In the genomic region with DNA sequence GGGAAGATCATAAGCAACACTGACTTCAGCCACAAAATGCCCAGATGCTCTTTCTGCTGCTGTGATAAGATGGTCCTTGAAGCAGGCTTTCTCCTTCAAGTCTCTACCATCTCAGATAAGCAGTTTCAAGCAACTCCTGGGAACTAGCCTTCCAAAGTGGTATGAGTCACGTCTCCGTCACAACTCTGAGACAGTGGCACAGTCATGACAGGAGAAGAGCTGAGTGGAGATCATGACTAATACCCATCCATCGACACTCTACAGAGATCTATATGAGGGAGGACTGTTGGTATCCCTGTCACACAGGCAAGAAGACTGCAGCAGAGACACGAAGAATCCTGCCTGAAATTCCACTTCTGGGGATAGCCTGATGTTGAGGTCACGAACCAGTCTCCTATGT, we compare ENCODE assay signal across 23 mouse cellular contexts.
A peak's percentile ranks its signal among the peaks of the same experiment; 100 is the strongest.
DNase-seq lines count a peak whose midpoint lies in the region.
"Had no signal": no experiment of that assay in that cellular context is flagged by ENCODE, and none has a peak within 500 bp of the region (broad histone marks: within the 10 kb centered on the region; RNA-seq: fewer than 3 reads in every experiment).

No protein-coding gene starts in this region.

- DNase-seq in heart, adult 11 months: peak; percentile 15
- DNase-seq in heart, postnatal 10 days: no peak
- DNase-seq in 3T3-L1 (ENCODE audit: low read depth, low spot score): peak; percentile 20
- DNase-seq in NIH3T3 (ENCODE audit: low read depth): peak; percentile 12
- peak; percentile 34 for DNase-seq in telencephalon, adult 2 months (ENCODE audit: low read depth, low spot score)
- no peak for DNase-seq in forebrain, embryonic 10.5 days (ENCODE audit: extremely low spot score, low spot score)
- DNase-seq: adrenal gland, postnatal 10 days; adrenal gland, postnatal 36 days; cerebellum, adult 11 months; cerebellum, adult 2 months; cerebellum, adult 9-11 months; gastrocnemius, adult 2 months; gastrocnemius, postnatal 14 days; heart, adult 18-20 months; heart, postnatal 36 days; kidney, adult 11 months had no signal

- no peaks in the 10 kb centered on the region for H3K9me3 ChIP-seq in forebrain, embryonic 10.5 days
- H3K9me3 ChIP-seq: embryonic facial prominence, embryonic 12.5 days; embryonic facial prominence, embryonic 15.5 days; forebrain, embryonic 12.5 days; forebrain, embryonic 15.5 days; intestine, embryonic 15.5 days had no signal

- no peaks in the 10 kb centered on the region for H3K36me3 ChIP-seq in forebrain, embryonic 10.5 days (replicated peaks)
- H3K36me3 ChIP-seq: embryonic facial prominence, embryonic 12.5 days; embryonic facial prominence, embryonic 15.5 days; forebrain, embryonic 12.5 days; forebrain, embryonic 15.5 days; hindbrain, embryonic 10.5 days; intestine, embryonic 15.5 days had no signal

- 87% methylated on average over 5 of the region's 5 CpGs for WGBS in forebrain, embryonic 10.5 days

- no peak overlapping the region for H3K4me3 ChIP-seq in forebrain, embryonic 10.5 days
- H3K4me3 ChIP-seq: embryonic facial prominence, embryonic 12.5 days; embryonic facial prominence, embryonic 15.5 days; forebrain, embryonic 12.5 days; forebrain, embryonic 15.5 days; gastrocnemius, adult 2 months; hindbrain, embryonic 10.5 days; hindbrain, embryonic 13.5 days; intestine, embryonic 15.5 days had no signal

- no peak overlapping the region for H3K27ac ChIP-seq in forebrain, embryonic 10.5 days
- H3K27ac ChIP-seq: embryonic facial prominence, embryonic 12.5 days; embryonic facial prominence, embryonic 15.5 days; forebrain, embryonic 12.5 days; forebrain, embryonic 15.5 days; gastrocnemius, adult 2 months; hindbrain, embryonic 10.5 days; hindbrain, embryonic 13.5 days; intestine, embryonic 15.5 days had no signal

- peaks cover 5% of the 10 kb centered on the region; the same call in 1 of the 2 replicates for H3K4me1 ChIP-seq in forebrain, embryonic 10.5 days
- H3K4me1 ChIP-seq: embryonic facial prominence, embryonic 12.5 days; embryonic facial prominence, embryonic 15.5 days; forebrain, embryonic 15.5 days; hindbrain, embryonic 10.5 days; intestine, embryonic 15.5 days had no signal

- intact Hi-C loops in heart, postnatal 10 days (cut with DNase I): no loop called here

- no peaks in the 10 kb centered on the region for H3K27me3 ChIP-seq in forebrain, embryonic 10.5 days (ENCODE audit: poor library complexity, severe bottlenecking)
- H3K27me3 ChIP-seq: embryonic facial prominence, embryonic 12.5 days; embryonic facial prominence, embryonic 15.5 days; forebrain, embryonic 12.5 days; forebrain, embryonic 15.5 days; hindbrain, embryonic 13.5 days; intestine, embryonic 15.5 days had no signal

Comparison
In these comparisons a context has a peak if more than half of its experiments do, and no peak if none do; other contexts are left out.
1. DNase-seq: peak in heart, adult 11 months (single experiment), 3T3-L1 (single experiment), NIH3T3 (single experiment) and telencephalon, adult 2 months (single experiment); none in heart, postnatal 10 days (0 of 2) and forebrain, embryonic 10.5 days (single experiment).